Mouse (Mus musculus): Measurements from ENCODE around the gene Map7.

- TF ChIP-seq CTCF (IDR thresholded peaks at IDR 0.05; ENCODE audit: borderline replicate concordance, insufficient read depth, low read length) (no peak), POLR2A (IDR thresholded peaks at IDR 0.05; ENCODE audit: low read depth, low read length) (no peak)
Observed at GRCm38 (mm10) chr10:20203502-20203901, 55.2 kb downstream of the Map7 start.
